Mouse (Mus musculus) MEL (cell line): ENCODE measurements around the gene Cox5a. TPM values are rescaled to one million over a fixed set of nuclear protein-coding genes. Genes with fewer than 3 reads are reported as not detected.

Experiments
- DNase-seq: peaks from one replicate; pipeline ENCODE4 v3.0.0; 2011; ENCODE audit warnings: low read depth, low spot score
- H3K27ac ChIP-seq: 2 replicates; pipeline ENCODE4 v1.5.1; 2012; ENCODE audit warnings: low read depth, mild to moderate bottlenecking, control low read depth, low read length, moderate library complexity; ENCODE audit not compliant: control insufficient read depth
- H3K27me3 ChIP-seq, 2 experiments: fragments of 150-350 bp in 1 of 2; sonication (generic) in 1 of 2; 2 replicates each; pipeline ENCODE4 v1.6.1; 2012; ENCODE audit warnings: low read length in 2 of 2, mild to moderate bottlenecking in 2 of 2, improper control_type of control experiment in 1 of 2, moderate library complexity in 1 of 2; ENCODE audit not compliant: insufficient read depth in 2 of 2, control insufficient read depth in 1 of 2
- H3K36me3 ChIP-seq, 2 experiments: 2 replicates each; pipeline ENCODE4 v1.6.1; 2012 to 2014; ENCODE audit warnings: low read length in 2 of 2, improper control_type of control experiment in 1 of 2, inconsistent platforms in 1 of 2, mild to moderate bottlenecking in 1 of 2; ENCODE audit not compliant: insufficient read depth in 2 of 2, control insufficient read depth in 1 of 2
- H3K4me1 ChIP-seq, 2 experiments: fragments of 150-350 bp in 1 of 2; sonication (generic) in 1 of 2; 2 replicates each; pipeline ENCODE4 v1.6.1; 2012; ENCODE audit warnings: low read length in 2 of 2, improper control_type of control experiment in 1 of 2, mild to moderate bottlenecking in 1 of 2; ENCODE audit not compliant: insufficient read depth in 2 of 2, control insufficient read depth in 1 of 2
- H3K4me3 ChIP-seq, 2 experiments: fragments of 150-350 bp in 1 of 2; sonication (generic) in 1 of 2; 2 replicates each; pipeline ENCODE4 v1.5.1; 2012; ENCODE audit warnings: low read depth in 2 of 2, low read length in 2 of 2, mild to moderate bottlenecking in 2 of 2, moderate library complexity in 2 of 2, control low read depth in 1 of 2, improper control_type of control experiment in 1 of 2; ENCODE audit not compliant: control insufficient read depth in 1 of 2, insufficient read depth in 1 of 2
- H3K79me2 ChIP-seq: 2 replicates; pipeline ENCODE4 v1.6.1; 2012; ENCODE audit warnings: mild to moderate bottlenecking, low read length, moderate library complexity; ENCODE audit not compliant: control insufficient read depth, poor library complexity, insufficient read depth
- H3K9ac ChIP-seq: 2 replicates; pipeline ENCODE4 v1.6.1; 2012; ENCODE audit warnings: low read depth, mild to moderate bottlenecking, control low read depth, low read length, moderate library complexity; ENCODE audit not compliant: control insufficient read depth, poor library complexity, severe bottlenecking
- H3K9me3 ChIP-seq: fragments of 150-350 bp; sonication (generic); replicated peaks from 2 replicates; pipeline ENCODE4 v1.6.1; 2012; ENCODE audit warnings: mild to moderate bottlenecking, low read length, improper control_type of control experiment, moderate library complexity; ENCODE audit not compliant: insufficient read depth
- BHLHE40 ChIP-seq: IDR thresholded peaks from 2 replicates; pipeline ENCODE4 v1.6.1; 2012; ENCODE audit warnings: low read depth, mild to moderate bottlenecking, inconsistent platforms, low read length, improper control_type of control experiment, borderline replicate concordance
- CHD2 ChIP-seq: IDR thresholded peaks from 2 replicates; pipeline ENCODE4 v1.6.1; 2011; ENCODE audit warnings: low read length, improper control_type of control experiment
- CTCF ChIP-seq, 3 experiments: IDR thresholded peaks in 2 of 3; conservative IDR thresholded peaks in 1 of 3; 2 replicates each; pipeline ENCODE4 v1.5.1; 2011 to 2012; ENCODE audit warnings: low read length in 3 of 3, low read depth in 2 of 3, mild to moderate bottlenecking in 2 of 3, improper control_type of control experiment in 1 of 3, inconsistent platforms in 1 of 3, mixed read lengths in 1 of 3, moderate library complexity in 1 of 3; ENCODE audit not compliant: control insufficient read depth in 1 of 3, insufficient read depth in 1 of 3, poor library complexity in 1 of 3, severe bottlenecking in 1 of 3
- E2F4 ChIP-seq: IDR thresholded peaks from 2 replicates; pipeline ENCODE4 v1.6.1; 2011; ENCODE audit warnings: low read depth, low read length, improper control_type of control experiment, borderline replicate concordance
- ELF1 ChIP-seq: IDR thresholded peaks from 2 replicates; pipeline ENCODE4 v1.6.1; 2014; ENCODE audit warnings: low read depth, mild to moderate bottlenecking, inconsistent platforms, low read length, improper control_type of control experiment, moderate library complexity
- EP300 ChIP-seq, 2 experiments: IDR thresholded peaks; 2 replicates each; pipeline ENCODE4 v1.6.1; 2011; ENCODE audit warnings: improper control_type of control experiment in 2 of 2, low read length in 2 of 2, low read depth in 1 of 2, mild to moderate bottlenecking in 1 of 2
- ETS1 ChIP-seq: IDR thresholded peaks from 2 replicates; pipeline ENCODE4 v1.6.1; 2012; ENCODE audit warnings: low read depth, mild to moderate bottlenecking, inconsistent platforms, low read length, improper control_type of control experiment, moderate library complexity
- GABPA ChIP-seq: IDR thresholded peaks from 2 replicates; pipeline ENCODE4 v1.6.1; 2012; ENCODE audit warnings: low read depth, mild to moderate bottlenecking, inconsistent platforms, low read length, improper control_type of control experiment, moderate library complexity
- JUND ChIP-seq: IDR thresholded peaks from 2 replicates; pipeline ENCODE4 v1.6.1; 2011; ENCODE audit warnings: low read depth, mild to moderate bottlenecking, improper control_type of control experiment, low read length
- MAFK ChIP-seq: IDR thresholded peaks from 2 replicates; pipeline ENCODE4 v1.6.1; 2011; ENCODE audit warnings: low read depth, mild to moderate bottlenecking, low read length, improper control_type of control experiment, borderline replicate concordance
- MEF2A ChIP-seq: IDR thresholded peaks from 2 replicates; pipeline ENCODE4 v1.6.1; 2014; ENCODE audit warnings: low read depth, mild to moderate bottlenecking, inconsistent platforms, low read length, improper control_type of control experiment; ENCODE audit not compliant: poor library complexity, insufficient replicate concordance, severe bottlenecking; ENCODE audit errors: extremely low read depth
- MXI1 ChIP-seq: IDR thresholded peaks from 2 replicates; pipeline ENCODE4 v1.6.1; 2011; ENCODE audit warnings: mild to moderate bottlenecking, low read depth, low read length, improper control_type of control experiment
- MYB ChIP-seq: IDR thresholded peaks from 2 replicates; pipeline ENCODE4 v1.6.1; 2011; ENCODE audit warnings: mild to moderate bottlenecking, low read depth, low read length, improper control_type of control experiment
- MYC ChIP-seq: IDR thresholded peaks from 2 replicates; pipeline ENCODE4 v1.6.1; 2011; ENCODE audit warnings: low read depth, mild to moderate bottlenecking, low read length, improper control_type of control experiment, moderate library complexity
- NELFE ChIP-seq: IDR thresholded peaks from 2 replicates; pipeline ENCODE4 v1.6.1; 2011; ENCODE audit warnings: low read depth, low read length, improper control_type of control experiment
- NRF1 ChIP-seq: IDR thresholded peaks from 2 replicates; pipeline ENCODE4 v1.6.1; 2014; ENCODE audit warnings: low read depth, mild to moderate bottlenecking, inconsistent platforms, low read length, improper control_type of control experiment, moderate library complexity; ENCODE audit not compliant: poor library complexity, insufficient read depth, severe bottlenecking
- POLR2AphosphoS2 ChIP-seq: IDR thresholded peaks from 2 replicates; pipeline ENCODE4 v1.6.1; 2011; ENCODE audit warnings: low read length, improper control_type of control experiment
- RAD21 ChIP-seq: IDR thresholded peaks from 2 replicates; pipeline ENCODE4 v1.6.1; 2011; ENCODE audit warnings: mild to moderate bottlenecking, low read depth, low read length, improper control_type of control experiment
- RCOR1 ChIP-seq: IDR thresholded peaks from 2 replicates; pipeline ENCODE4 v1.6.1; 2012; ENCODE audit warnings: low read depth, mild to moderate bottlenecking, inconsistent platforms, low read length, improper control_type of control experiment
- SIN3A ChIP-seq: IDR thresholded peaks from 2 replicates; pipeline ENCODE4 v1.6.1; 2012; ENCODE audit warnings: low read length, improper control_type of control experiment, inconsistent platforms
- TAL1 ChIP-seq: IDR thresholded peaks from 2 replicates; pipeline ENCODE4 v1.6.1; 2012; ENCODE audit warnings: mild to moderate bottlenecking, inconsistent platforms, low read length, moderate library complexity, mixed read lengths
- TBP ChIP-seq: IDR thresholded peaks from 2 replicates; pipeline ENCODE4 v1.8.0; 2011; ENCODE audit warnings: low read depth, low read length, improper control_type of control experiment
- UBTF ChIP-seq: IDR thresholded peaks from 2 replicates; pipeline ENCODE4 v1.6.1; 2012; ENCODE audit warnings: low read depth, mild to moderate bottlenecking, inconsistent platforms, low read length, improper control_type of control experiment, moderate library complexity, borderline replicate concordance; ENCODE audit not compliant: insufficient read depth
- ZC3H11A ChIP-seq: IDR thresholded peaks from 2 replicates; pipeline ENCODE4 v1.6.1; 2012; ENCODE audit warnings: low read depth, mild to moderate bottlenecking, inconsistent platforms, low read length, improper control_type of control experiment
- polyA plus RNA-seq, 2 experiments: library from polyadenylated mRNA; stranded (reverse) in 1 of 2; unstranded in 1 of 2; fragments of >175 nt in 1 of 2; fragments of >200 nt in 1 of 2; gene quantifications; 2 replicates each; pipeline versions ENCODE4 v1.2.1 to v1.2.4; 2012; ENCODE audit warnings: low replicate concordance in 2 of 2, low read depth in 1 of 2; ENCODE audit not compliant: insufficient read length in 2 of 2, insufficient read depth in 1 of 2, missing spikeins in 1 of 2
- total RNA-seq: library from RNA; depleted of rRNA; stranded (reverse); fragments of 300-350 nt; gene quantifications from 2 replicates; pipeline ENCODE4 v1.2.3, GENCODE M21; 2012

The Cox5a gene
- total and polyA plus RNA-seq, 3 experiments, result 367 to 400 TPM; not detected in 1

DNA sequence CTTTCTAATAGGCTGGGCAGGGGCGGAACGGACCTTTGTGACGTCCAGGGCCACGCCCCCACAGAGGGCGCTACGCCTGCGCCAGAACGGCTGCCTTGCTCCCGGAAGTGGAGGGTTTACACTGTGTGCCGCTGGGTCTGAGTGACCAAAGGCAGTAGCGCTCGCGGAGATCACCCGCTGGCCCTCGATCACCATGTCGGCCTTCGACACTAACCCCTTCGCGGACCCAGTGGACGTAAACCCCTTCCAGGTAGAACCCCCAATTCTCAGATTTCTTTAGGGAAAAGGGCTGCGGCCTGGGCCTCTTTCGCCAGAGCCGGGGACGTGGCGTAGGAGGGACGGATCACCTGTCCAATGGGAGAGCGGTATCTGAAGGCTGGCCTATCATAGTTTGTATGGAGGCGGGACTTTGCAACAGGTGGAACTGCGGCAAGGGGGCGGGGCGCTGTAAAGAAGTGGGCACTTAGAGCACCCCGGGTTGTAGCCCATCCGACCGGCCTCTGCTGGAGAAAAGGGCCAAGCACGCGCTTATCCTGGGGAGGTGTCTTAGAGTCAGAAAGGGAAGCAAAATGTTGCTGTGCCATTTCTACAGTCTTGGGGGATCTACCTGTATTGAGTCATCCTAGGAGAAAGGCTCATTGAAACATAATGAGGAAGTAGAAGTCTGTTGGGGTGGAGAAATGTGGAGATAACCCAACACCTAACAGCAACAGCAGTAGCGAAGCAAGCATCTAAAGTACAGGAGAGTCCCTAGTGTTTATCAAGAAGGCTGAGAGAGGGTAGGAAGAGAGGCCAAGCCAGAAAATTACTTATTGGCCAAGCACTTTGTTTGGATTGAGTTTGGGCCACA is 40.0 kb downstream of the Cox5a start, which contains the start of gene Scamp2 (continued):
- TF ChIP-seq MAFK, result no peak
- peak; percentile 72 for TF ChIP-seq MXI1
- 0 out of 2 replicates have a peak, but pooled peaks have one; percentile 27 for TF ChIP-seq MYB
- no peak for TF ChIP-seq MEF2A

DNA sequence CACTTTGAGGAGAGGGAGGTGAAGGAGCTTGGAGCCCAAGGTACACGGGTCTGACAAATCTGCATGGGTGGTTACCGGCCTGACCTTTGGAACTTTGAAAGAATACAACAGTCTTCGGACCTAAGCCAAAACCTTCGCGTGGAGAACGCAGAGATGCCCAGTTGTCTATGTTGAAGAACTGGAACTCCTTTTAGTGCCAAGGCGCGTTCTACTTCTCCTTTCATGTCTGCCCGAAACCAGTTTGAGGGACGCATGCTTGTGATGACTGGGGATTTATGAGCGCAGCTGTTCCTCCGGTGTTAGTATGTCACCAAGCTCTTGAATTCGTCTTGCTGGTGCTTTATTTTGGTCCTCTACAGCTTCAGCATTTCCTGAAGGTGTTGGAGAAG is 40.6 kb downstream of the Cox5a start:
- peaks cover 24% of the 10 kb centered on the region for H3K79me2 ChIP-seq
- H3K4me1 ChIP-seq, result peaks cover 2 to 28% of the 10 kb centered on the region in 2 experiments
- H3K4me3 ChIP-seq, result peak overlapping the region; percentile 97 to 99
- peaks cover 2 to 22% of the 10 kb centered on the region in 2 experiments for H3K36me3 ChIP-seq
- peak overlapping the region; percentile 98 for H3K9ac ChIP-seq
- TF ChIP-seq E2F4, result no peak
- TF ChIP-seq RAD21, result no peak
- TF ChIP-seq BHLHE40, result no peak
- peak in 1 of 2 experiments; percentile 9; a peak in 1 of 4 replicates for TF ChIP-seq EP300 (IDR thresholded peaks at IDR 0.05; ENCODE audit: low read depth in 1 of 2, low read length in 2 of 2)
- TF ChIP-seq MYC, result peak; percentile 45; the same call in 1 of the 2 replicates
- no peak for TF ChIP-seq RCOR1
- DNase-seq, result peak; percentile 75
- H3K27me3 ChIP-seq, result no peaks in the 10 kb centered on the region
- peak overlapping the region; percentile 67 for H3K27ac ChIP-seq
- no peaks in the 10 kb centered on the region for H3K9me3 ChIP-seq

GRCm38 (mm10) chr9:57562896-57563372 is 41.9 kb downstream of the Cox5a start:
- Histone ChIP-seq H3K27ac (no peak overlapping the region), H3K4me1 (peaks cover 2 to 28% of the 10 kb centered on the region in 2 experiments), H3K79me2 (peaks cover 24% of the 10 kb centered on the region), H3K4me3 (no peak overlapping the region), H3K27me3 (no peaks in the 10 kb centered on the region), H3K36me3 (peaks cover 2 to 22% of the 10 kb centered on the region in 2 experiments), H3K9ac (no peak overlapping the region), H3K9me3 (no peaks in the 10 kb centered on the region)
- no peak for TF ChIP-seq JUND
- TF ChIP-seq GABPA, result no peak
- no peak for TF ChIP-seq MEF2A
- TF ChIP-seq ETS1, result no peak
- TF ChIP-seq POLR2AphosphoS2, result no peak
- TF ChIP-seq UBTF, result no peak
- no peak for TF ChIP-seq RCOR1
- TF ChIP-seq TAL1, result no peak
- no peak for TF ChIP-seq ELF1
- no peak for TF ChIP-seq CTCF (IDR thresholded peaks at IDR 0.05 in 2 of 3, conservative IDR thresholded peaks at IDR 0.05 in 1 of 3; ENCODE audit: control insufficient read depth in 1 of 3, insufficient read depth in 1 of 3, low read depth in 2 of 3, low read length in 3 of 3, poor library complexity in 1 of 3, severe bottlenecking in 1 of 3)
- TF ChIP-seq TBP, result no peak
- no peak for TF ChIP-seq NRF1
- TF ChIP-seq ZC3H11A, result no peak
- no peak for TF ChIP-seq E2F4
- no peak for TF ChIP-seq CHD2
- TF ChIP-seq SIN3A, result no peak
- no peak for TF ChIP-seq BHLHE40
- no peak for TF ChIP-seq MAFK
- no peak for TF ChIP-seq NELFE
- TF ChIP-seq RAD21, result no peak
- no peak for DNase-seq
